Mouse (Mus musculus): ENCODE measurements around the gene H13. TPM values are rescaled to one million over a fixed set of nuclear protein-coding genes. Genes with fewer than 3 reads are reported as not detected.

Gene H13
- total and polyA plus RNA-seq, 2 experiments from 2014 or later = 162 to 196 TPM

DNA sequence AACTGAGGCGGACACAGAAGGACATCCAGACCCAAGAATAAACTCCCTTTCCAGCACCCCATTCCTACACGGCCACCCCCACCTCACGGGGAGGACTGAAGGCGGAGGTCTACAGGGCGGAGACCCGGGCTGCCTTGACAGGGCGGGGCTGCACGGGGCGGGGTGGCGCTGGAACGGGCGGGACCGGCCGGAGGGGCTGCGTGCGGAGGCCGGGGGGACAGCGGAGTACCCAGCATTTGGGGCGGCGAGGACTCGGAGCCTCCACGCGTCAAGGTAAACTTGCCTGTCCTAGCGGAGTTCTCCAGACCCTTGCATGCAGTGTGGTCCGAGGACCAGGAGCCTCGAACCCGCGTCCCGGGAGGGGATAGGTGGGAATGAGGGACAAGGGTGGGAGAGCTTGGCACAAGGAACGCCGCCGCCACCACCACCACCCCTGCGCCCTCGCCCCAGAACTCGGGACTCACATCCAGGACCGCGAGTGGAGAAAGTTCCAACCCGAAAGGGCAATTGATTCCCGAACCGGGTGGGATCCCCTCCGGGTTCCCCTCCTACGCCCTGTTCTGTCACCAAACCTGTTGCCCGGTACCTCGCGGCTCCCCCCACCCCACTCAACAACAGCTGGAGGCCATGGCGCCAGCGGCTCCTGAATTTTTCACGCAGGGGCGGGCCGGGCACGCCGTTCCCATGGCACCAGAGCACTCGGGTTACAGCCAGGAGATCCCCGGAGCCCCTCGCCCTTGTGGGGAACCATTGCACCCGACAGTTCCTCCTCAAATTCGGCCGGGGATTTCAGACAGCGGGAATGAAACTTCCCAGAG lies 42.3 kb upstream of the H13 start, which contains the start of gene Rem1:
Gene Rem1 (plus strand): TSS at position 178 of the 818 bp plus-strand sequence.
- 1% methylated on average over 56 of the region's 59 CpGs for WGBS

DNA sequence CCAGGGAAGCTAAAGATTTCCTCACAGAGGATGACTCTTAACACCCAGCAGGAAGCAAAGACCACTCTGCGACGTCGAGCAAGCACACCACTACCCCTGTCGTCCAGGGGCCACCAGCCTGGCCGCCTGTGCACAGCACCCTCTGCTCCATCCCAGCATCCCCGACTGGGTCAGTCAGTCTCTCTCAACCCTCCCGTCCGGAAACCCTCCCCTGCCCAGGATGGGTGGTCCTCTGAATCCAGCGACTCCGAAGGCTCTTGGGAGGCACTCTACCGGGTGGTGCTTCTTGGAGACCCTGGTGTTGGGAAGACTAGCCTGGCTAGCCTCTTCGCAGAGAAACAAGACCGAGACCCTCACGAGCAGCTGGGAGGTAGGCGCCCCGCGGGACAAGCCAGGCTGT lies 41.2 kb upstream of the H13 start:
- TF ChIP-seq CTCF (IDR thresholded peaks at IDR 0.05; ENCODE audit: low read depth) = no peak
- ATAC-seq = no peak
- H3K4me2 ChIP-seq (ENCODE audit: low read depth, low read length) = no peak overlapping the region
- no peaks in the 10 kb centered on the region for H3K36me3 ChIP-seq (ENCODE audit: insufficient read depth, low read length)
- H3K9me3 ChIP-seq (ENCODE audit: low read length) = no peaks in the 10 kb centered on the region
- DNase-seq (ENCODE audit: low spot score) = no peak
- peaks cover 16% of the 10 kb centered on the region; the same call in 1 of the 2 replicates for H3K27me3 ChIP-seq (ENCODE audit: insufficient read depth, low read length)
- no peak overlapping the region for H3K27ac ChIP-seq
- WGBS = 43% methylated on average over 17 of the region's 17 CpGs
- no peak overlapping the region for H3K9ac ChIP-seq (replicated peaks; ENCODE audit: low read length)
- 0 out of 2 replicates have a peak, but pooled peaks cover 4% of the 10 kb centered on the region for H3K4me1 ChIP-seq (ENCODE audit: insufficient read depth, low read length)
- no peak overlapping the region for H3K4me3 ChIP-seq (ENCODE audit: low read length)

More for the DNA sequence above, 42.3 kb upstream of the H13 start, which contains the start of gene Rem1:
- ATAC-seq = no peak
- H3K4me1 ChIP-seq (ENCODE audit: insufficient read depth, low read length) = 0 out of 2 replicates have a peak, but pooled peaks cover 4% of the 10 kb centered on the region
- peak within 1 kb of the TSS; percentile 28; the same call in 1 of the 2 replicates for H3K9ac ChIP-seq (replicated peaks; ENCODE audit: low read length)
- H3K9me3 ChIP-seq (ENCODE audit: low read length) = no peaks in the 10 kb centered on the region
- H3K4me3 ChIP-seq (ENCODE audit: low read length) = peak within 1 kb of the TSS; percentile 35
- peak within 1 kb of the TSS; percentile 67 for H3K4me2 ChIP-seq (ENCODE audit: low read depth, low read length)
- H3K36me3 ChIP-seq (ENCODE audit: insufficient read depth, low read length) = no peaks in the 10 kb centered on the region
- peaks cover 16% of the 10 kb centered on the region; the same call in 1 of the 2 replicates for H3K27me3 ChIP-seq (ENCODE audit: insufficient read depth, low read length)
- H3K27ac ChIP-seq = no peak within 1 kb of the TSS
- no peak for DNase-seq (ENCODE audit: low spot score)
- TF ChIP-seq CTCF (IDR thresholded peaks at IDR 0.05; ENCODE audit: low read depth) = no peak

DNA sequence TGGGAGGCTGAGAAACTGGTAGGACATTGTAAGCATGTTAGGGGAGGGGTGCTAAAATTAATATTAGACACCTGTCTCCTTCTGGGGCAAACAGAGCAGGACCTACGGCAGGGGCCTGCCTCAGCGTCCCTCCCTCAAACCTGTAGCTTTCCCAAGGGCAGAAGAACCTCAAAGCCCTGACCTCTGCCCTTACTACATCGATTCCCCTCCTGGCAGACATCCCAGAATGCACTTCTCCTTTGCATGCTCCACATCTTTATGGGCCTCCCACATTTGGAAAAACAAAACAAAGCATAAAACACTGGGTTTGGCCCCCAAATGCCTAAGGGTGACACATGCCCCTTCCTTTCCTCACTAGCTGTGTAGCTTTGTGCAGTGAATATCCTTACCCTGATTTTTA lies 40.0 kb upstream of the H13 start:
- H3K27me3 ChIP-seq (ENCODE audit: insufficient read depth, low read length) = peaks cover 16% of the 10 kb centered on the region; the same call in 1 of the 2 replicates
- no peaks in the 10 kb centered on the region for H3K36me3 ChIP-seq (ENCODE audit: insufficient read depth, low read length)
- H3K9me3 ChIP-seq (ENCODE audit: low read length) = no peaks in the 10 kb centered on the region
- TF ChIP-seq CTCF (IDR thresholded peaks at IDR 0.05; ENCODE audit: low read depth) = no peak
- no peak overlapping the region for H3K27ac ChIP-seq
- no peak overlapping the region for H3K4me2 ChIP-seq (ENCODE audit: low read depth, low read length)
- 0 out of 2 replicates have a peak, but pooled peaks cover 8% of the 10 kb centered on the region for H3K4me1 ChIP-seq (ENCODE audit: insufficient read depth, low read length)
- no peak overlapping the region for H3K9ac ChIP-seq (replicated peaks; ENCODE audit: low read length)
- no peak for DNase-seq (ENCODE audit: low spot score)
- ATAC-seq = no peak
- no peak overlapping the region for H3K4me3 ChIP-seq (ENCODE audit: low read length)
- WGBS = 68% methylated on average over 3 of the region's 3 CpGs

DNA sequence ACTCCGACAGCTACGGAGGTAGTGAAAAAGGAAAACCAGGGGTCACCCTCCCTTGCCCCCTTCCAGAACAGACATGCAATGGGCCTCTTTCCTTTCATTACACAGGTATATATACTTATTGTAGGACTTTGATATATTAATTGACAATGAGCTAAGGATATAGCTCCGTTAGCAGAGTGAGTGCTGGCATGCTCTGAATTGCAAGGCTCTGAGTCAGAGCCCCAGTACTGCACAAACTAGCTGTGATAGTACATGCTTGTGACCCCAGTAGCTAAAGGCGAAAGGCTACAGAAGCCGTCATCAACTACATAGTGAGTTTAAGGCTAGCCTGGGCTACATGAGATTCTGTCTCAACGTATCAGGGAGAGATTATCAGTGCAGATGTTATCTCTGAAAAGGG lies 39.4 kb upstream of the H13 start:
- Histone ChIP-seq H3K27me3 (ENCODE audit: insufficient read depth, low read length) (peaks cover 16% of the 10 kb centered on the region; the same call in 1 of the 2 replicates), H3K27ac (no peak overlapping the region), H3K9me3 (ENCODE audit: low read length) (no peaks in the 10 kb centered on the region), H3K4me1 (ENCODE audit: insufficient read depth, low read length) (0 out of 2 replicates have a peak, but pooled peaks cover 8% of the 10 kb centered on the region), H3K9ac (replicated peaks; ENCODE audit: low read length) (no peak overlapping the region), H3K36me3 (ENCODE audit: insufficient read depth, low read length) (no peaks in the 10 kb centered on the region), H3K4me3 (ENCODE audit: low read length) (no peak overlapping the region), H3K4me2 (ENCODE audit: low read depth, low read length) (no peak overlapping the region)
- TF ChIP-seq CTCF (IDR thresholded peaks at IDR 0.05; ENCODE audit: low read depth) = no peak
- WGBS = 85% methylated on average over 6 of the region's 6 CpGs
- DNase-seq (ENCODE audit: low spot score) = no peak
- no peak for ATAC-seq

DNA sequence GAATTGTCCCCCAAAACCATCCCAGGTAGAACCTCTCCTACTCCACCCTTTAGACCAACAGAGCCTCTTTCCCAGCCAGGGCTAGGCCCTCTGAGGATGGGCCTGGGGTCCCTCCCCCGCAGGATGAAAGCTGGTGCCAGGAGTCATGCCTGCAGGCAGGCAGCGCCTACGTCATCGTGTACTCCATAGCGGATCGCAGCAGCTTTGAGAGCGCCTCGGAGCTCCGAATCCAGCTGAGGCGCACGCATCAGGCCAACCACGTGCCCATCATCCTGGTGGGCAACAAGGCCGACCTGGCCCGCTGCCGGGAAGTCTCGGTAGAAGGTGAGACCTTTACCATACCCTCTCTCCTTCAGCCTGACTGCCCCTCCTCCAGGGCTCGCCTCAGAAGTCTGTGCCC lies 35.9 kb upstream of the H13 start:
- Histone ChIP-seq H3K9ac (replicated peaks; ENCODE audit: low read length) (no peak overlapping the region), H3K4me2 (ENCODE audit: low read depth, low read length) (no peak overlapping the region; the same call in 1 of the 2 replicates)
- 49% methylated on average over 17 of the region's 17 CpGs for WGBS

DNA sequence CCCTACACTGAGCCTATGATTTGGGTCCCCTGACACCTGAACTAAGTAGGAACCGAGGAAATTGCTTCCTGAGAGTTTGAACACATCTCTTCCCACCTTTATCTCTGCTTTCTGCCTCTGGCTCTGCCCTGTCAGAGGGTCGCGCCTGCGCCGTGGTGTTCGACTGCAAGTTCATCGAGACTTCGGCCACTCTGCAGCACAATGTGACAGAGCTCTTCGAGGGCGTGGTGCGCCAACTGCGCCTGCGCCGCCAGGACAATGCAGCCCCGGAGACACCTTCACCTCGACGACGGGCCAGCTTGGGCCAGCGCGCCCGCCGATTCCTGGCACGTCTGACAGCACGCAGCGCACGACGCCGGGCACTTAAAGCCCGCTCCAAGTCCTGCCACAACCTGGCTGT lies 35.0 kb upstream of the H13 start:
- H3K27me3 ChIP-seq (ENCODE audit: insufficient read depth, low read length) = no peaks in the 10 kb centered on the region
- no peaks in the 10 kb centered on the region for H3K9me3 ChIP-seq (ENCODE audit: low read length)
- H3K27ac ChIP-seq = no peak overlapping the region
- no peak overlapping the region for H3K9ac ChIP-seq (replicated peaks; ENCODE audit: low read length)
- H3K4me2 ChIP-seq (ENCODE audit: low read depth, low read length) = no peak overlapping the region
- no peak overlapping the region for H3K4me3 ChIP-seq (ENCODE audit: low read length)
- no peaks in the 10 kb centered on the region for H3K36me3 ChIP-seq (ENCODE audit: insufficient read depth, low read length)
- WGBS = 75% methylated on average over 29 of the region's 29 CpGs
- DNase-seq (ENCODE audit: low spot score) (no peak), ATAC-seq (no peak)
- H3K4me1 ChIP-seq (ENCODE audit: insufficient read depth, low read length) = 0 out of 2 replicates have a peak, but pooled peaks cover 4% of the 10 kb centered on the region
- TF ChIP-seq CTCF (IDR thresholded peaks at IDR 0.05; ENCODE audit: low read depth) = no peak

More for the DNA sequence above, 35.9 kb upstream of the H13 start:
- no peak overlapping the region for H3K4me3 ChIP-seq (ENCODE audit: low read length)
- peaks cover 3% of the 10 kb centered on the region; the same call in 1 of the 2 replicates for H3K27me3 ChIP-seq (ENCODE audit: insufficient read depth, low read length)
- no peaks in the 10 kb centered on the region for H3K9me3 ChIP-seq (ENCODE audit: low read length)
- ATAC-seq (no peak), DNase-seq (ENCODE audit: low spot score) (peak; percentile 25)
- no peak overlapping the region for H3K27ac ChIP-seq
- no peak for TF ChIP-seq CTCF (IDR thresholded peaks at IDR 0.05; ENCODE audit: low read depth)
- H3K4me1 ChIP-seq (ENCODE audit: insufficient read depth, low read length) = 0 out of 2 replicates have a peak, but pooled peaks cover 4% of the 10 kb centered on the region
- H3K36me3 ChIP-seq (ENCODE audit: insufficient read depth, low read length) = no peaks in the 10 kb centered on the region
